Mouse (Mus musculus) spleen, embryonic (tissue): ENCODE measurements around the gene H1fnt.

Source experiments
- CTCF ChIA-PET: fragments of 350-600 bp; sonication (Branson Sonifier 250); formaldehyde crosslinking; loops from one replicate; lab custom pipeline; 2022; lab: Charles Lee

H1fnt gene

DNA sequence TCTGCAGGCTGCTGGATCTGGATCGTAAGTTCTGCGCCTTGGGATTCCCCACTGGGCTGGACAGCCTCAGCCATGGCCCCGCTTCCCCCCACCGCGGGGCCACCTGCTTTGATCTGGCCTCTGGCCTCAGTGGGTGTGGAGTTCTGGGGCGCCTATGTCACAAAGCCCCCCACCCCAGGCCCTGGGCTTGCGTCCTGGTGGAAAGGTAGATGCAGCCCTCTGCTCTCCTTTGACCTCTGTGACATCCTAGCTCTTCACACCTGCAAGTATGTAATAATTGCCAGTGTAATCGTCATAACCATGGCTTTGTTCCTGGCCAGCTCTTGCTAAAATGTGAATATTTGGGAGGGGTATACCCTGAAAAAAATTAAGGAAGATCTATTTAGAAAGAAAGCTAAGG lies at the start of gene H1fnt:
TSS of gene H1fnt (minus strand) at position 101 of the 400 bp plus-strand sequence.
- CTCF ChIA-PET = no interaction called here

- CTCF ChIA-PET = no interaction called here
These were observed 38.8 kb upstream of the H1fnt start, which contains the start of gene Zfp641 for GRCm38 (mm10) chr15:98295628-98296551. Gene Zfp641, minus strand, starts transcription at chr15:98296161.

DNA sequence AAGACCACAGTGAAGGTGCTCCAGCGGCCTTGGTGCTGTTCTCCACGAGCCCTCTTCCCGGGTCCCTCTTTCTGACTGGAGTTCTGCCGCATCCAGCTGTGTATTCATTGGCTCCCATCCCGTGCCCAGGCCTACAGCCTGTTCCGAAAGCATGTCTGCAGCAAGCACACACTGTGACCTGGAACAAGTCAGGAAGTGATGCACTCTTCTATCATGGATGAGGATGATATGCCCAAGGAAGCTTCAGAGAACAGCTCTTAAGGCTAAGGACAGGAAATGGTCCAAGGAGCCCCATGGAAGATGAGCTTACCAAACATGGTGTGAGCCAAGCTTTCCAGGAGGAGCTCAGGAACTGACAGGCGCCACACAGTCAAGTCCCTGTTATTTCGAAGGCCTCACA lies 36.6 kb upstream of the H1fnt start:
- CTCF ChIA-PET = no interaction called here

GRCm38 (mm10) chr15:98288566-98288965 lies 31.5 kb upstream of the H1fnt start:
- CTCF ChIA-PET = no interaction called here

DNA sequence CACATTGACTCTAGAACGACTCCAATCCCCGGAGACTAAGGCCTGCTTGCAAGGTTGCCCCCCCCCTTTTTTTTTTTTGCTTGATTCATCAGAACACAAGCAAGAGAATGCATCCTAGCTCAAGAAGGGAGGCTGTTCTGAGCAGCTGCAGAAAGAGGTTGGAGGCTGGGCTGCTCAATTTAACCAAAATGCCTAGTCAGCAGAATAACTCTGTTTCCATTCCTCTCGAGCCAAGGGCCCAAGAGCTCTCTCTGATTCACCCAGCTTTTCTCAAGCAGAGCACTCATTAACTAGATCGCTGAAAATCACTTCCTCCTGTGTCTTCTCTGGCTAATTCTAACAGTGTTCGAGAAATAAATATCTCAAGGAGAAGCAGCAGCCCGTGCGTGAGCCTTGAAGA lies 29.3 kb upstream of the H1fnt start:
- CTCF ChIA-PET = no interaction called here

GRCm38 (mm10) chr15:98257776-98258175 lies 683 bp upstream of the H1fnt start:
- CTCF ChIA-PET = no interaction called here

DNA sequence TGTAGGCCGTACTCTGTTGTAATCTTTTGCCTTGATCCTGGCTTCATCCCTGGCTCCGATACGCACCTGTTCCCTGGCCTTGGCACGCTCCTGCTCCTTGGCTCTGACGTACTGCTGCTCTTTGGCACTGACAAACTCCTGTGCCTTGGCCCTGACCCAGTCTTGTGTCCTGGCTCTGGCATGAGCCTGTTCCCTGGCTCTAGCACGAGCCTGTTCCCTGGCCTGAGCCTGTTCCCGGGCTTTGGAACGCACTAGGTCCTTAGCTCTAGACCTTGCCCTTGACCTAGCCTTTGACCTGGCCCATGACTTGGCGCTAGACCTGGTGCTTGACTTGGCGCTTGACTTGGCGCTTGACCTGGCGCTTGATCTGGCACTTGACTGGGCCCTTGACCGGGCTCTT lies 822 bp downstream of the H1fnt start:
- CTCF ChIA-PET = no interaction called here

- CTCF ChIA-PET = interaction anchor here (0.6 kb wide), 1 partner anchor 87 kb away, joined by 5 read pairs; no protein-coding TSS in a partner anchor
These were observed 21.7 kb downstream of the H1fnt start for GRCm38 (mm10) chr15:98235442-98235841.

DNA sequence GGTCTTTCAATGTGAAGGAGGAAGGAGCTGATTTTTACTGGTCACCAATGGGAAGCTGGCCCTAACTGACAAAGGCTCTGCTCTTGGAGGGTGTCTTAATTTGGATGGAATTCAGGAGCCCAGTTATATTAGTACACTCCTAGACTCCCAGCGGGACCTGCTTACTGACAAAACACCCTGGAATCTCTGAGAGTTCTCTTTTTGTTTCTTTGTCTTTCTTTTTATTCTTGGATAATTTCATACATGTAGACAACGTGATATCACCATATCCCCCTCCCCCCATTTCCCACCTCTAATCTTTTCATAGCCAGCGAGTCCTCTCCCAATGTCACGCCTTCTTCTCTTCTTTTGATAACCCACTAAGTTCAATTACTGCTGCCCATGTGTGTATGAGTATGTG lies 22.7 kb downstream of the H1fnt start, which contains the start of gene Olfr286:
TSS of gene Olfr286 (minus strand) at position 101 of the 400 bp plus-strand sequence.
- CTCF ChIA-PET = no interaction called here

GRCm38 (mm10) chr15:98226096-98226495 lies 31.0 kb downstream of the H1fnt start:
- CTCF ChIA-PET = no interaction called here

DNA sequence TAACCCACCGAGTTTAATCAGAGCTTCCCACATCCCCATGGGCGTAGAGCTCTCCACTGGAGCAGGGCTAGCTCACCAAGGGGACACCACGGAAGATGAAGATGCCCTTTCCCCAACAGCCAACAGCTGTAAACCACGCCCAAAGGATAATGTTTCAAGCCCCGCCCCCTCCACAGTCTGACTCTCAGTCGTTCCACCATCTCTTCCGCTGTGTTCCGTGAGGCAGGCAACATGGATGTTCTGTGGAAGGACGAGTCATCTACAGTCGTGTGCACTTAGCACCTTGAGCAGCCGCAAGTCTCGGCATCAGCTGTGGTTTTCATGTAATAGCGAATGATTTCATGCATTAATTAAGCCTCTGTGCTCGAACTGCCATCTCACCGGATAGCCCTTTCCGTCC lies 31.5 kb downstream of the H1fnt start:
- CTCF ChIA-PET = interaction anchor here (0.6 kb wide), 1 partner anchor 317 kb away, joined by 3 read pairs; no protein-coding TSS in a partner anchor

DNA sequence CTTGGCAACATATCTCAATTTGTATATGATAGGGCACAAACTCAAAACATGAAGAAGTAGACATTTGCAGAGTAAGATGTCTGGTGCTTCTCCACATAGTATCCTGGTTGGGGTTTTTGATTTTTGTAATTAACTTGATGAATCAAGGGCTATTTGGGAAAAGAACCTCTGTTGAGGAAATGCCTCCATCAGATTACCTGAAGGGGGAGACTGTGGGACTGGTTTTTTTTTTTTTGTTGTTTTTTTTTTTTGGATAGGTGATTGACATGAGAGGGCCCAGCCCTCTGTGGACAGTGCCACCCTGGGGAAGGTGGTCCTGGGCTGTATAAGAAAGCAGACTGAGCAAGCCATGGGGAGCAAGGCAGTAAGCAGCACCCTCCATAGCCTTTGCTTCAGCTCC lies 34.7 kb downstream of the H1fnt start:
- CTCF ChIA-PET = no interaction called here

DNA sequence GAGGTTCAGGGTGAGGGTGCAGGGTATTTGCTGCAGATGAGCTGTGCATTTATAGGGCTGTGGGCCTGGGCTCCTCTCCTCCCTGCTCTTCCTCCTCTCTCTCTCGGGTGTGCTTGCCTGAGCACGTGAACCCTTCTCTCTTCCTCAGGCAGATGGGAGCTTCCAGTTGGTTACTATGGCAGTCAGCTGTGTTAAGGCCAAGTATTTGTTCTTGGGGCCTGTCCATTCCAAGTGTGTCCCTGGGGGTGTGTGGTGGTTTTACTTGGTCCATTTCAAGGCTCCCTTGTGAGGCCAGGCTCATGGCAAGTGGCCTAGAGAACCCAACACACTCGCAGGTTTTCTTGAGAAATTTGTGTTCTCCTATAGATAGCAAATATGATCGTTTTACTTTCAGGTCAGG lies 36.2 kb downstream of the H1fnt start, which contains the start of the genes Gm44579 and Olfr287:
TSS of gene Gm44579 (minus strand) at position 101 of the 400 bp plus-strand sequence.
TSS of gene Olfr287 (minus strand) at position 180 of the 400 bp plus-strand sequence.
- CTCF ChIA-PET = no interaction called here

DNA sequence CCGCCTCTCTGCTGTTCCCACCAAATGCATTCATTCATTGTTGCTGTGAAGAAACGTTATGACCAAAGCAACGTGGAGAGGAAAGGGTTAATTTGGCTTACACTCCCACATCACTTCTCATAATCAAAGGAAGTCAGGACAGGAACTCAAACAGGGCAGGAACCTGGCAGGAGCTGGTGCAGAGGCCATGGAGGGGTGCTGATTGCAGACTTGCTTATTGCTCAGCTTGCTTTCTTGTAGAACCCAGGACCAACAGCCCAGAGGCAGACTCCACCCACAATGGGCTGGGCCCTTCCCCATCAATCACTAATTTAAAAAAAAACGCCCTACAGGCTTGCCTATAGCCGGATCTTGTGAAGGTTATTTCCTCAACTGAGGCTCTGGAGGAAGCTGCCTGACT lies 43.0 kb downstream of the H1fnt start:
- CTCF ChIA-PET = interaction anchor here (0.6 kb wide), 1 partner anchor 13 kb away, joined by 10 read pairs; no protein-coding TSS in a partner anchor

- CTCF ChIA-PET = no interaction called here
These were observed 43.7 kb downstream of the H1fnt start for GRCm38 (mm10) chr15:98213336-98213870.

DNA sequence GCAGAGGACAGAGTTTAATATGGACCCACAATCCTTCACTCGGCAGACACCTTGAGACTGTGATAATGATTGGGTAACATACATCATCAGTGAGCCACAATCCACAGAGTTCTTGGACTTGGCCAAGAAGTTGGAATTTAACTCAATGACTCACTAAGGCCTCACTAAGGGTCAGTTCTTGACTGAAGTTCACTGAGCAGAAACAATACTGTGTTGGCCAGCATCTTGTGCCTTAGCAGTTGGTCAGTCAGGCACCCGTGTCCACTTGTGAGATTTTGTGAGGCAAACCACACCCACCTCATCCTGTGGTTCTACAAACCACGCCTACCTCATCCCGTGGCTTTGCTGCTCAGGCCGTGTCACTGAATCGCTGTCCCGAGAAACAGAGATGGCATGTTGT lies 47.4 kb downstream of the H1fnt start:
- CTCF ChIA-PET = no interaction called here
